ENCODE assay signal across 8 mouse cellular contexts in genomic region chr5:115632358-115632714, GRCm38 (mm10). TPM values are rescaled to one million over a fixed set of nuclear protein-coding genes. Genes with fewer than 3 reads are reported as not detected.
DNase-seq lines count a peak whose midpoint lies in the region; ATAC-seq lines count a peak whose summit lies in the region.

No protein-coding gene starts in this region.

- peak overlapping the region; percentile 85 for H3K27ac ChIP-seq in forebrain, embryonic 16.5 days (ENCODE audit: low read length)
- H3K27ac ChIP-seq in midbrain, embryonic 12.5 days (replicated peaks), result peak overlapping the region; percentile 91

- no peaks in the 10 kb centered on the region for H3K27me3 ChIP-seq in forebrain, embryonic 16.5 days (replicated peaks; ENCODE audit: control insufficient read depth, insufficient read depth, low read length)
- H3K27me3 ChIP-seq in midbrain, embryonic 12.5 days, result no peaks in the 10 kb centered on the region

- whole genome bisulfite sequencing in forebrain, embryonic 16.5 days, result 2% methylated on average over 27 of the region's 30 CpGs
- 2% methylated on average over 30 of the region's 30 CpGs for WGBS in midbrain, embryonic 12.5 days

- peaks cover 38% of the 10 kb centered on the region for H3K4me1 ChIP-seq in forebrain, embryonic 16.5 days (replicated peaks; ENCODE audit: control insufficient read depth, insufficient read depth, low read length)
- H3K4me1 ChIP-seq in midbrain, embryonic 12.5 days, result peaks cover 25% of the 10 kb centered on the region

- no peaks in the 10 kb centered on the region for H3K36me3 ChIP-seq in forebrain, embryonic 16.5 days (ENCODE audit: control insufficient read depth, insufficient read depth)
- H3K36me3 ChIP-seq in midbrain, embryonic 12.5 days, result 0 out of 2 replicates have a peak, but pooled peaks cover 1% of the 10 kb centered on the region

- no peak for ATAC-seq in forebrain, embryonic 16.5 days
- ATAC-seq in midbrain, embryonic 12.5 days (ENCODE audit: low FRiP score, low read depth), result no peak

- H3K4me2 ChIP-seq in forebrain, embryonic 16.5 days (ENCODE audit: low read length), result peak overlapping the region; percentile 60
- peak overlapping the region; percentile 71 for H3K4me2 ChIP-seq in midbrain, embryonic 12.5 days (replicated peaks)

- H3K9me3 ChIP-seq in forebrain, embryonic 16.5 days (ENCODE audit: control insufficient read depth, low read length), result no peaks in the 10 kb centered on the region
- no peaks in the 10 kb centered on the region for H3K9me3 ChIP-seq in midbrain, embryonic 12.5 days

- peak overlapping the region; percentile 84 for H3K4me3 ChIP-seq in forebrain, embryonic 16.5 days (replicated peaks; ENCODE audit: low read length)
- H3K4me3 ChIP-seq in midbrain, embryonic 12.5 days, result peak overlapping the region; percentile 88

- H3K9ac ChIP-seq in forebrain, embryonic 16.5 days (replicated peaks; ENCODE audit: low read depth, low read length), result peak overlapping the region; percentile 93
- peak overlapping the region; percentile 90 for H3K9ac ChIP-seq in midbrain, embryonic 12.5 days (replicated peaks)

- peak; percentile 18 to 27 for DNase-seq in urinary bladder, postnatal 36 days (ENCODE audit: low spot score in 2 of 2)
- DNase-seq in urinary bladder, postnatal 4 days (ENCODE audit: low spot score in 2 of 2), result no peak
- peak; percentile 45 for DNase-seq in c-Kit-positive CD71-positive TER-119-positive erythroid progenitor cells, embryonic 14.5 days (ENCODE audit: low spot score)
- peak; percentile 64 for DNase-seq in kidney, postnatal 10 days
- DNase-seq in thymus, adult 18-20 months, result peak; percentile 31 to 41
- DNase-seq in layer of hippocampus, adult 11-12 months (ENCODE audit: low spot score), result no peak

RNA-seq across cellular contexts. Expression of gene Rab35, which starts 0.6 kb away (rescaled TPM):
- polyA plus RNA-seq in forebrain, embryonic 16.5 days (2015; fragmentation: Nextera tagmentation; extraction: Ambion mirVana), result 18.0 and 18.8 TPM in 2 replicates
- 17.5 and 18.6 TPM in 2 replicates for polyA plus RNA-seq in midbrain, embryonic 12.5 days (2016; fragmentation: Nextera tagmentation; extraction: Ambion mirVana)

Comparison
In these comparisons a context has a peak if more than half of its experiments do, and no peak if none do; other contexts are left out.
1. DNase-seq: peak in urinary bladder, postnatal 36 days (2 of 2), c-Kit-positive CD71-positive TER-119-positive erythroid progenitor cells, embryonic 14.5 days (single experiment), kidney, postnatal 10 days (single experiment) and thymus, adult 18-20 months (2 of 2); none in urinary bladder, postnatal 4 days (0 of 2) and layer of hippocampus, adult 11-12 months (single experiment).